Mouse (Mus musculus) bone marrow macrophage, adult 2 months (primary cell): Measurements from ENCODE around the gene Hcn2.

Experiments used
- CTCF ChIP-seq: IDR thresholded peaks from 2 replicates; pipeline ENCODE4 v1.5.1; 2012; ENCODE audit warnings: low read depth, mild to moderate bottlenecking, low read length, moderate library complexity
- POLR2A ChIP-seq: IDR thresholded peaks from 2 replicates; pipeline ENCODE4 v1.6.1; 2012; ENCODE audit warnings: mild to moderate bottlenecking, low read depth, low read length, borderline replicate concordance

DNA sequence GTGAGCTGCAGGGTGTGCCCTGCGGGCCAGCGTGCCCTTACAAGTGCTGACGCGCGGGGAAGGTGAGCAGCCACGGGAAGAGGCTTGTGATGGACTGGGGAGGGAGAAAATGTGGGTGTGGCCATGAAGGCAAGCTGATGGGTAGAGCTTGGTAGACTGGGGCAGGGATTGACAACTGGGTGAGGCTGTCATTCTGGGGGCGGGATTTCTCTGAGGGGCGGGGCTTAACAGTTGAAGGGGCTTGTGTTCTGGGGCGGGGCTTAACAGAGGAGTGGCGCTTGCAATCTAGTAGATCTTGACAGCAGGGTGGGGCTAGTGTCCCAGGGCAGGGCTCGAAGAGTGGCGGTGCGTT is 64.2 kb downstream of the Hcn2 start:
- TF ChIP-seq POLR2A: no peak
- TF ChIP-seq CTCF: no peak
